9 mouse cellular contexts compared by ENCODE assay signal in genomic region chr2:172501341-172501740, GRCm38 (mm10). TPM values are rescaled to one million over a fixed set of nuclear protein-coding genes. Genes with fewer than 3 reads are reported as not detected.
DNase-seq lines count a peak whose midpoint lies in the region; ATAC-seq and TF ChIP-seq lines count a peak whose summit lies in the region.
"Had no signal": no experiment of that assay in that cellular context is flagged by ENCODE, and none has a peak within 500 bp of the region (broad histone marks: within the 10 kb centered on the region; RNA-seq: fewer than 3 reads in every experiment).

No protein-coding gene starts in this region.

- WGBS in forebrain, embryonic 15.5 days: 0% methylated on average over 4 of the region's 4 CpGs

- H3K9ac ChIP-seq in forebrain, embryonic 15.5 days (replicated peaks): no peak overlapping the region

- H3K36me3 ChIP-seq in forebrain, embryonic 15.5 days: no peaks in the 10 kb centered on the region

- ATAC-seq in forebrain, embryonic 15.5 days (replicated peaks): 0 out of 2 replicates have a peak, but pooled peaks have one; percentile 8

- no peaks in the 10 kb centered on the region for H3K4me1 ChIP-seq in forebrain, embryonic 15.5 days

- TF ChIP-seq CTCF in gastrocnemius, adult 2 months (IDR thresholded peaks at IDR 0.05): peak; percentile 75

- no peak overlapping the region for H3K27ac ChIP-seq in gastrocnemius, adult 2 months
- no peak overlapping the region for H3K27ac ChIP-seq in forebrain, embryonic 15.5 days (replicated peaks)

- H3K9me3 ChIP-seq in forebrain, embryonic 15.5 days: no peaks in the 10 kb centered on the region

- no peak overlapping the region for H3K4me2 ChIP-seq in forebrain, embryonic 15.5 days (replicated peaks)

- DNase-seq in gastrocnemius, adult 2 months: peak; percentile 20
- DNase-seq in gastrocnemius, postnatal 4 days (ENCODE audit: low spot score in 2 of 2): no peak
- peak; percentile 42 for DNase-seq in 3T3-L1 (ENCODE audit: low read depth, low spot score)
- peak; percentile 71 for DNase-seq in ZHBTc4 (ENCODE audit: low read depth, low spot score)
- peak; percentile 25 for DNase-seq in lung, postnatal 14 days
- DNase-seq in yolk sac, embryonic 10.5 days (ENCODE audit: low spot score): peak; percentile 48
- no peak for DNase-seq in right cerebral cortex, postnatal 10 days (ENCODE audit: low spot score in 2 of 2)

- intact Hi-C loops in gastrocnemius, adult 2 months (cut with DNase I): loop anchor here (2.0 kb wide), 2 partner anchors 25 to 281 kb away; no protein-coding TSS in a partner anchor

- no peaks in the 10 kb centered on the region for H3K27me3 ChIP-seq in forebrain, embryonic 15.5 days

- no peak overlapping the region for H3K4me3 ChIP-seq in gastrocnemius, adult 2 months
- H3K4me3 ChIP-seq in forebrain, embryonic 15.5 days: no peak overlapping the region

RNA-seq across cellular contexts. Expression of gene Fam209, which starts 29.0 kb away (rescaled TPM):
- total RNA-seq in gastrocnemius, adult 2 months (2021): under 1 TPM in 1 of 2 experiments, not detected in 1; 0.36 TPM
- total RNA-seq in gastrocnemius, postnatal 4 days (2021): 1 to 10 TPM in 1 of 2 experiments, under 1 TPM in 1; 0.83 to 1.1 TPM
- polyA plus RNA-seq in forebrain, embryonic 15.5 days (2015; fragmentation: Nextera tagmentation; extraction: Ambion mirVana): 0.25 and 0.65 TPM in 2 replicates
- total RNA-seq: layer of hippocampus, postnatal 36 days had no signal

RNA-seq across cellular contexts. Expression of gene Gcnt7, which starts 42.9 kb away (rescaled TPM):
- total RNA-seq in gastrocnemius, adult 2 months (2021): not detected
- not detected for total RNA-seq in gastrocnemius, postnatal 4 days (2021)
- polyA plus RNA-seq in forebrain, embryonic 15.5 days (2015; fragmentation: Nextera tagmentation; extraction: Ambion mirVana): 2.1 and 2.3 TPM in 2 replicates
- total RNA-seq: layer of hippocampus, postnatal 36 days had no signal

RNA-seq across cellular contexts. Expression of gene Tfap2c, which starts 48.1 kb away (rescaled TPM):
- not detected for total RNA-seq in gastrocnemius, adult 2 months (2021)
- total RNA-seq in gastrocnemius, postnatal 4 days (2021): not detected
- polyA plus RNA-seq in forebrain, embryonic 15.5 days (2015; fragmentation: Nextera tagmentation; extraction: Ambion mirVana): 25.6 and 30.2 TPM in 2 replicates

Comparison
In these comparisons a context has a peak if more than half of its experiments do, and no peak if none do; other contexts are left out.
1. DNase-seq: peak in gastrocnemius, adult 2 months (single experiment), 3T3-L1 (single experiment), ZHBTc4 (single experiment), lung, postnatal 14 days (single experiment) and yolk sac, embryonic 10.5 days (single experiment); none in gastrocnemius, postnatal 4 days (0 of 2) and right cerebral cortex, postnatal 10 days (0 of 2).